Mouse (Mus musculus): Measurements from ENCODE around the gene Gltp. TPM values are rescaled to one million over a fixed set of nuclear protein-coding genes. Genes with fewer than 3 reads are reported as not detected.

The Gltp gene
- polyA plus RNA-seq, 1 experiment from 2014 or later: 64.5 TPM

DNA sequence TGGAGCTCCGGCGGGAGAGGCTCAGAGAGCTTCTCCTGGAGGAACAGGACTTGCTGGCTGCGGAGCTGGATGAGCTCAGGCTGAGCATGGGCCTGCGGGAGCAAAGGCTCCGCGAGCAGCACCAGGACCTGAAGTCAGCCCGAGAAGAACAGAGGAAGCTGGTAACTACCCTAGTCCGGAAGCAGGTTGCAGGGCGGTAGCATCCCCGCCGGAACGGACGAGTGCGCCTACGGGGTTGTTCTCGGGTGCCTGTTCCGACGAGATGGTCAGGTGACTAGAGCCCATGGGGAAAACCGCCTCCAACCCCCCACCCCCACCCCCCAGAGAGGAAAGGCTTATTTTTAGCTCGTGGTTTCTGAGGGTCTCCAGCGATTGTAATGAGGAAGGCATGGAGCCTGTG, 18.6 kb upstream of the Gltp start:
- Histone ChIP-seq H3K4me2 (replicated peaks; ENCODE audit: low read depth, low read length) (no peak overlapping the region), H3K4me1 (ENCODE audit: control insufficient read depth, insufficient read depth, low read length) (peaks cover 7% of the 10 kb centered on the region; the same call in 1 of the 2 replicates), H3K36me3 (ENCODE audit: control insufficient read depth, insufficient read depth, low read length) (peaks cover 39% of the 10 kb centered on the region), H3K27me3 (ENCODE audit: control insufficient read depth, insufficient read depth, low read length) (no peaks in the 10 kb centered on the region), H3K9me3 (ENCODE audit: control insufficient read depth, low read length) (no peaks in the 10 kb centered on the region), H3K27ac (ENCODE audit: low read depth, low read length) (no peak overlapping the region), H3K9ac (ENCODE audit: low read depth, low read length) (no peak overlapping the region), H3K4me3 (ENCODE audit: low read length) (no peak overlapping the region)
- no peak for ATAC-seq (ENCODE audit: low FRiP score, low TSS enrichment)
- 95% methylated on average over 21 of the region's 21 CpGs for WGBS

GRCm38 (mm10) chr5:114708491-114708890, 17.7 kb upstream of the Gltp start:
- WGBS: 55% methylated on average over 15 of the region's 15 CpGs

DNA sequence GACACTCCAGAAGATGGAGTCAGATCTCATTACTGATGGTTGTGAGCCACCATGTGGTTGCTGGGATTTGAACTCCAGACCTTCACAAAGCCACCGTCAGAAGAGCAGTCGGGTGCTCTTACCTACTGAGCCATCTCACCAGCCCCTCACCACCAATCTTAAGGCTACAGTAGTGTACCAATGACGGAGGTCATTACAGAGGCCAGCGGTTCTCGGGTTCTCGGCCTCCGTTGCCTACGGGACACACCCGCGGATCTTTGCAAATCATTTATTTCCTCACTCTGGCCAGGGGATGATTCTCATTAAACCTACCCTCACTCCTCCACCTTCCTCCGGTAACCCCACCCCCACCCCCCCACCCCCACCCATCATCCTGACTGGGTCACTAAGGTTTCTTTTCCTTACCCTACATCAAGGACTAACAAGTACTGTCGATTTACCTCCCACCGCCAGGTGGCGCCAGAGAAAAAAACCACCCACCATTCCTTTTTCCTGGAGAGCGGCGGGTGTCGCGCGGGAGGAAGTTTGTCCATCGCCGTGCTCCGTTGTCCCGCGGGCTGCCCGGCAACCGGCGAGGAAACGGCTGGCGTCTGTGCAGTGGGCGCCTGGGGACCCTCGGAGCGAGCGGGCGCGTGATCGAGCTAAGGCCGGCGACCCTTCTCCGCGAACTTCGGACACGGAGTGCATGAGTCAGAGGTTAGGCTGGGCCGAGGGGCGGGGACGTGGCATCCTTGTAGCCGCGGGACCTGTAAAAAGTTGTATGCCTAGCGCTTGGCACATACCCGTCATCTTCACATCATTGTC, 16.7 kb upstream of the Gltp start, which contains the start of gene Tchp:
TSS of gene Tchp (plus strand) at position 496 of the 804 bp plus-strand sequence.
- WGBS: 3% methylated on average over 49 of the region's 49 CpGs
- H3K9ac ChIP-seq (ENCODE audit: low read depth, low read length): peak within 1 kb of the TSS; percentile 72

More at GRCm38 (mm10) chr5:114708491-114708890, 17.7 kb upstream of the Gltp start:
- Histone ChIP-seq H3K4me3 (ENCODE audit: low read length) (peak overlapping the region; percentile 74), H3K36me3 (ENCODE audit: control insufficient read depth, insufficient read depth, low read length) (peaks cover 30% of the 10 kb centered on the region), H3K4me2 (replicated peaks; ENCODE audit: low read depth, low read length) (peak overlapping the region; percentile 65), H3K4me1 (ENCODE audit: control insufficient read depth, insufficient read depth, low read length) (peaks cover 7% of the 10 kb centered on the region; the same call in 1 of the 2 replicates), H3K9me3 (ENCODE audit: control insufficient read depth, low read length) (no peaks in the 10 kb centered on the region), H3K27ac (ENCODE audit: low read depth, low read length) (no peak overlapping the region), H3K9ac (ENCODE audit: low read depth, low read length) (peak overlapping the region; percentile 72; the same call in 1 of the 2 replicates), H3K27me3 (ENCODE audit: control insufficient read depth, insufficient read depth, low read length) (no peaks in the 10 kb centered on the region)
- no peak for ATAC-seq (ENCODE audit: low FRiP score, low TSS enrichment)

DNA sequence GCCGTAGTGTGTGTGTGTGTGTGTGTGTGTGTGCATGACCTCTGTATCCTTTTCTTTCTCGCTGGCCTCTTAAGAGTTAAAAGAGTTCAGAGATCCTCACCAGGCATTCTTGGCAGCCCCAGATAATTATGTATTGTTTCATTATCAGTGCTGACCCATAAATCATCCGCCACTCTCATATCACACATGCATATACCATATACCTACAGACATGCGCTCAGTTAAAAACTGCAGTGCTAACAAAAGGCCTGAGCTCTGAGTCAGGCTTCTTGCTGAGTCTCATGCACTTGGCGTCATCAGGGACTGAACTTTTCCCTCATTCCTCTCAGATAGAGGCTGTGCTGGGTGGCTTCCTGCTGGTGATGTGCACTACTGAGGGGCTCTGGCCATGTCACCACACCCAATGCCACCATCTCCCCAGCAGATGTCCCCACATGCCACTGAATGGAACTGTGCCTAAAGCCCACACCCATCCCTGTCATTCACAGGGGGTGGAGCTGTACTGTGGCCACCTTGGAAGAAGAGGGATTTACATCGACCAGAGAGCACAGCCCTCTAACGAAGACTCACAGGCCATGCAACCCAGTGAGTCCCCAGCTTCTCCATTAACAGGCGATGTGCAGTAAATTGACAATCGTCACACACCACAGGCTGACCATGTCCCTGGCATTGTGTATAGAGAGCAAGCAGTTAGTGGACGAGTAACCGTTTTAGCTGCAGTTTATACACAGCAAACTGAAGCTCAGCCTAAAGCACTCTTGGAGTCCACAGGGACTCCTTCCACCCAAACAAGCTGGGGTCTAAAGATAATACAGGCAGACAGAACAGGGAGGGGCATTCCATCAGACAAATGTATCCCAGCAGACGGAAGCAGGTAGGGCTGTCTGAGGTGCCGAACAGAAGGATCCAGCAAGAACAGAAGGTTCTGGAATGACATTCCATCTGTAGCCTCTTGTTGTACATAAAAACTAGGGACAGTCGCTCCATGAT, 11.9 kb upstream of the Gltp start:
- Histone ChIP-seq H3K27ac (ENCODE audit: low read depth, low read length) (no peak overlapping the region), H3K4me1 (ENCODE audit: control insufficient read depth, insufficient read depth, low read length) (no peaks in the 10 kb centered on the region), H3K4me3 (ENCODE audit: low read length) (no peak overlapping the region), H3K9ac (ENCODE audit: low read depth, low read length) (no peak overlapping the region), H3K9me3 (ENCODE audit: control insufficient read depth, low read length) (no peaks in the 10 kb centered on the region), H3K36me3 (ENCODE audit: control insufficient read depth, insufficient read depth, low read length) (no peaks in the 10 kb centered on the region), H3K27me3 (ENCODE audit: control insufficient read depth, insufficient read depth, low read length) (no peaks in the 10 kb centered on the region), H3K4me2 (replicated peaks; ENCODE audit: low read depth, low read length) (no peak overlapping the region)
- 66% methylated on average over 14 of the region's 14 CpGs for WGBS
- ATAC-seq (ENCODE audit: low FRiP score, low TSS enrichment): peak; percentile 51

More for the DNA sequence above, 16.7 kb upstream of the Gltp start, which contains the start of gene Tchp:
- Histone ChIP-seq H3K27me3 (ENCODE audit: control insufficient read depth, insufficient read depth, low read length) (no peaks in the 10 kb centered on the region), H3K36me3 (ENCODE audit: control insufficient read depth, insufficient read depth, low read length) (peaks cover 23% of the 10 kb centered on the region), H3K4me1 (ENCODE audit: control insufficient read depth, insufficient read depth, low read length) (peaks cover 7% of the 10 kb centered on the region; the same call in 1 of the 2 replicates), H3K9me3 (ENCODE audit: control insufficient read depth, low read length) (no peaks in the 10 kb centered on the region), H3K4me3 (ENCODE audit: low read length) (peak within 1 kb of the TSS; percentile 74), H3K4me2 (replicated peaks; ENCODE audit: low read depth, low read length) (peak within 1 kb of the TSS; percentile 65), H3K27ac (ENCODE audit: low read depth, low read length) (no peak within 1 kb of the TSS)
- peak; percentile 85 for ATAC-seq (ENCODE audit: low FRiP score, low TSS enrichment)

DNA sequence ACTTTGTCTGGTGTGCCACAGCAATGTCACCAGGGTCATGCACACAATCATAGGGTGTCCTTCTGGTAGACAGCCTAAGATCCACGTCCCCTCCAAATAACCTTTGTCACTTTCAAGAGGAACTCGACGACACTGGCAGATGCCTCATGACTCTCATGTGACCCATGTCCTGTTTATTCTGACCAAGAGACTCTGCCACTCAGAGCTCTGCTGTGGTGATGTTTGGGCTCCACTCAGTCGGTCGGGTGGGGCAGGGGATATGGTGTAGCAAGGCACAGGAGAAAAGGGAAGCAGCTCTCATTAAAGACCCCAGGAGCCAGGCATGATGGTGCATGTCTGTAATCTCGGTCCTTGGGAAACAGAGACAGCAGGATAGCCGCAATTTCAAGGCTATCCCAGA, 8.2 kb upstream of the Gltp start:
- H3K4me3 ChIP-seq (ENCODE audit: low read length): no peak overlapping the region
- H3K9me3 ChIP-seq (ENCODE audit: control insufficient read depth, low read length): no peaks in the 10 kb centered on the region
- no peaks in the 10 kb centered on the region for H3K27me3 ChIP-seq (ENCODE audit: control insufficient read depth, insufficient read depth, low read length)
- ATAC-seq (ENCODE audit: low FRiP score, low TSS enrichment): no peak
- H3K4me1 ChIP-seq (ENCODE audit: control insufficient read depth, insufficient read depth, low read length): no peaks in the 10 kb centered on the region
- no peak overlapping the region for H3K27ac ChIP-seq (ENCODE audit: low read depth, low read length)
- H3K9ac ChIP-seq (ENCODE audit: low read depth, low read length): no peak overlapping the region
- no peaks in the 10 kb centered on the region for H3K36me3 ChIP-seq (ENCODE audit: control insufficient read depth, insufficient read depth, low read length)
- 58% methylated on average over 7 of the region's 7 CpGs for WGBS
- no peak overlapping the region for H3K4me2 ChIP-seq (replicated peaks; ENCODE audit: low read depth, low read length)

- H3K9ac ChIP-seq (ENCODE audit: low read depth, low read length): no peak overlapping the region
- no peaks in the 10 kb centered on the region for H3K4me1 ChIP-seq (ENCODE audit: control insufficient read depth, insufficient read depth, low read length)
- no peak overlapping the region for H3K27ac ChIP-seq (ENCODE audit: low read depth, low read length)
- no peak for ATAC-seq (ENCODE audit: low FRiP score, low TSS enrichment)
- no peaks in the 10 kb centered on the region for H3K9me3 ChIP-seq (ENCODE audit: control insufficient read depth, low read length)
- 87% methylated on average over 19 of the region's 19 CpGs for WGBS
- H3K4me2 ChIP-seq (replicated peaks; ENCODE audit: low read depth, low read length): no peak overlapping the region
- H3K36me3 ChIP-seq (ENCODE audit: control insufficient read depth, insufficient read depth, low read length): no peaks in the 10 kb centered on the region
- H3K4me3 ChIP-seq (ENCODE audit: low read length): no peak overlapping the region
- no peaks in the 10 kb centered on the region for H3K27me3 ChIP-seq (ENCODE audit: control insufficient read depth, insufficient read depth, low read length)
These were observed 7.4 kb upstream of the Gltp start for GRCm38 (mm10) chr5:114698044-114698746.

GRCm38 (mm10) chr5:114696939-114697338, 6.2 kb upstream of the Gltp start:
- no peak overlapping the region for H3K27ac ChIP-seq (ENCODE audit: low read depth, low read length)
- no peak overlapping the region for H3K4me2 ChIP-seq (replicated peaks; ENCODE audit: low read depth, low read length)
- no peak for ATAC-seq (ENCODE audit: low FRiP score, low TSS enrichment)
- WGBS: 85% methylated on average over 17 of the region's 17 CpGs
- no peak overlapping the region for H3K4me3 ChIP-seq (ENCODE audit: low read length)
- no peaks in the 10 kb centered on the region for H3K4me1 ChIP-seq (ENCODE audit: control insufficient read depth, insufficient read depth, low read length)
- no peaks in the 10 kb centered on the region for H3K9me3 ChIP-seq (ENCODE audit: control insufficient read depth, low read length)
- no peaks in the 10 kb centered on the region for H3K27me3 ChIP-seq (ENCODE audit: control insufficient read depth, insufficient read depth, low read length)
- no peak overlapping the region for H3K9ac ChIP-seq (ENCODE audit: low read depth, low read length)
- H3K36me3 ChIP-seq (ENCODE audit: control insufficient read depth, insufficient read depth, low read length): no peaks in the 10 kb centered on the region

- H3K4me3 ChIP-seq (ENCODE audit: low read length): no peak overlapping the region
- no peak overlapping the region for H3K9ac ChIP-seq (ENCODE audit: low read depth, low read length)
- no peaks in the 10 kb centered on the region for H3K27me3 ChIP-seq (ENCODE audit: control insufficient read depth, insufficient read depth, low read length)
- H3K27ac ChIP-seq (ENCODE audit: low read depth, low read length): no peak overlapping the region
- no peaks in the 10 kb centered on the region for H3K9me3 ChIP-seq (ENCODE audit: control insufficient read depth, low read length)
- WGBS: 79% methylated on average over 5 of the region's 5 CpGs
- H3K4me2 ChIP-seq (replicated peaks; ENCODE audit: low read depth, low read length): no peak overlapping the region
- ATAC-seq (ENCODE audit: low FRiP score, low TSS enrichment): no peak
- H3K36me3 ChIP-seq (ENCODE audit: control insufficient read depth, insufficient read depth, low read length): no peaks in the 10 kb centered on the region
- H3K4me1 ChIP-seq (ENCODE audit: control insufficient read depth, insufficient read depth, low read length): no peaks in the 10 kb centered on the region; the same call in 1 of the 2 replicates
These were observed 5.0 kb upstream of the Gltp start for GRCm38 (mm10) chr5:114695775-114696174.

Data from kidney, embryonic 14.5 days (tissue).